Mouse (Mus musculus) neural tube, embryonic 13.5 days (tissue): ENCODE data around the gene Mbnl2. TPM values are rescaled to one million over a fixed set of nuclear protein-coding genes. Genes with fewer than 3 reads are reported as not detected.
"Not testable (repeated sequence)": the region's sequence is repeated elsewhere in the genome, so short reads cannot be mapped to it uniquely, and the experiment has no call there.

Experiments
- ATAC-seq: fragments of 200-750 bp; cut with Nextera tagmentation; 2 replicates; pipeline ENCODE4 v1.8.0; 2017; ENCODE audit warnings: low read depth, mild to moderate bottlenecking, moderate TSS enrichment, moderate library complexity
- H3K27ac ChIP-seq: fragments of 300-500 bp; sonication (generic); replicated peaks from 2 replicates; pipeline ENCODE4 v1.5.1; 2015; ENCODE audit warnings: moderate library complexity, mild to moderate bottlenecking, inconsistent platforms
- H3K27me3 ChIP-seq: fragments of 300-500 bp; sonication (generic); 2 replicates; pipeline ENCODE4 v1.6.1; 2015; ENCODE audit warnings: mild to moderate bottlenecking, inconsistent platforms
- H3K36me3 ChIP-seq: fragments of 300-500 bp; sonication (generic); 2 replicates; pipeline ENCODE4 v1.6.1; 2015; ENCODE audit warnings: mild to moderate bottlenecking, inconsistent platforms
- H3K4me1 ChIP-seq: fragments of 300-500 bp; sonication (generic); replicated peaks from 2 replicates; pipeline ENCODE4 v1.6.1; 2015; ENCODE audit warnings: inconsistent platforms
- H3K4me2 ChIP-seq: fragments of 300-500 bp; sonication (generic); 2 replicates; pipeline ENCODE4 v1.6.1; 2015; ENCODE audit warnings: inconsistent platforms, mild to moderate bottlenecking, moderate library complexity
- H3K4me3 ChIP-seq: fragments of 300-500 bp; sonication (generic); 2 replicates; pipeline ENCODE4 v1.5.1; 2015; ENCODE audit warnings: mild to moderate bottlenecking, inconsistent platforms
- H3K9ac ChIP-seq: fragments of 300-500 bp; sonication (generic); 2 replicates; pipeline ENCODE4 v1.6.1; 2015; ENCODE audit warnings: moderate library complexity, mild to moderate bottlenecking, inconsistent platforms
- H3K9me3 ChIP-seq: fragments of 300-500 bp; sonication (generic); 2 replicates; pipeline ENCODE4 v1.6.1; 2016; ENCODE audit warnings: inconsistent platforms
- WGBS: fragments of 180-500 bp; shearing (Covaris S2); methylation state at CpG from one replicate; pipeline ENCODE4 v1.1.7; 2015; 5-methylcytosine and 5-hydroxymethylcytosine counted together
- polyA plus RNA-seq: library from polyadenylated mRNA; unstranded; fragments of >200 nt; fragmentation: Nextera tagmentation; extraction: Ambion mirVana; gene quantifications from 2 replicates; pipeline ENCODE4 v1.2.1, GENCODE M21; 2015

The Mbnl2 gene
- polyA plus RNA-seq, 1 experiment from 2014 or later, result 39.4 TPM

- H3K9me3 ChIP-seq, result no peaks in the 10 kb centered on the region
- WGBS, result 69% methylated on average over 10 of the region's 10 CpGs
- ATAC-seq, result 0 out of 2 replicates have a peak, but pooled peaks have one; percentile 17
- H3K36me3 ChIP-seq, result no peaks in the 10 kb centered on the region
- peak overlapping the region; percentile 20; the same call in 1 of the 2 replicates for H3K4me2 ChIP-seq
- peaks cover 30% of the 10 kb centered on the region for H3K4me1 ChIP-seq
- no peak overlapping the region for H3K4me3 ChIP-seq
- H3K27ac ChIP-seq, result peak overlapping the region; percentile 67; the same call in 1 of the 2 replicates
- H3K27me3 ChIP-seq, result no peaks in the 10 kb centered on the region
- H3K9ac ChIP-seq, result no peak overlapping the region
Measured at GRCm38 (mm10) chr14:120355742-120356440, 80.4 kb downstream of the Mbnl2 start.

GRCm38 (mm10) chr14:120357321-120358070 lies 82.0 kb downstream of the Mbnl2 start:
- Histone ChIP-seq H3K4me3 (no peak overlapping the region), H3K27ac (no peak overlapping the region), H3K27me3 (no peaks in the 10 kb centered on the region), H3K4me2 (no peak overlapping the region), H3K9ac (no peak overlapping the region), H3K36me3 (no peaks in the 10 kb centered on the region), H3K4me1 (peaks cover 31% of the 10 kb centered on the region), H3K9me3 (no peaks in the 10 kb centered on the region)
- WGBS, result 97% methylated on average over 19 of the region's 19 CpGs
- no peak for ATAC-seq

- H3K27ac ChIP-seq, H3K9ac ChIP-seq, H3K27me3 ChIP-seq, H3K4me2 ChIP-seq, ATAC-seq, H3K36me3 ChIP-seq, H3K9me3 ChIP-seq, H3K4me3 ChIP-seq: not testable (repeated sequence)
- H3K4me1 ChIP-seq, result peaks cover 25% of the 10 kb centered on the region
- WGBS, result 96% methylated on average over 7 of the region's 8 CpGs
Measured at GRCm38 (mm10) chr14:120359608-120360007, 84.1 kb downstream of the Mbnl2 start.

GRCm38 (mm10) chr14:120361121-120361520 lies 85.7 kb downstream of the Mbnl2 start:
- Histone ChIP-seq H3K27me3 (no peaks in the 10 kb centered on the region), H3K4me3 (no peak overlapping the region), H3K4me2 (no peak overlapping the region), H3K4me1 (peaks cover 12% of the 10 kb centered on the region), H3K9ac (no peak overlapping the region), H3K9me3 (no peaks in the 10 kb centered on the region), H3K36me3 (no peaks in the 10 kb centered on the region), H3K27ac (no peak overlapping the region)
- ATAC-seq, result no peak
- WGBS, result 72% methylated on average over 6 of the region's 6 CpGs

- Histone ChIP-seq H3K4me1 (peaks cover 9% of the 10 kb centered on the region), H3K27ac (peak overlapping the region; percentile 62), H3K9ac (no peak overlapping the region), H3K36me3 (no peaks in the 10 kb centered on the region), H3K4me2 (no peak overlapping the region), H3K4me3 (no peak overlapping the region), H3K27me3 (no peaks in the 10 kb centered on the region), H3K9me3 (no peaks in the 10 kb centered on the region)
- 63% methylated on average over 8 of the region's 8 CpGs for WGBS
- 0 out of 2 replicates have a peak, but pooled peaks have one; percentile 43 for ATAC-seq
Measured at GRCm38 (mm10) chr14:120362409-120362992, 87.0 kb downstream of the Mbnl2 start.

GRCm38 (mm10) chr14:120363090-120363818 lies 87.8 kb downstream of the Mbnl2 start:
- H3K27ac ChIP-seq, result peak overlapping the region; percentile 62
- H3K27me3 ChIP-seq, result no peaks in the 10 kb centered on the region
- no peaks in the 10 kb centered on the region for H3K36me3 ChIP-seq
- no peak overlapping the region for H3K4me3 ChIP-seq
- H3K9ac ChIP-seq, result no peak overlapping the region
- peaks cover 9% of the 10 kb centered on the region for H3K4me1 ChIP-seq
- no peaks in the 10 kb centered on the region for H3K9me3 ChIP-seq
- no peak overlapping the region for H3K4me2 ChIP-seq
- WGBS, result 61% methylated on average over 8 of the region's 8 CpGs
- ATAC-seq, result peak; percentile 63

GRCm38 (mm10) chr14:120365088-120365487 lies 89.6 kb downstream of the Mbnl2 start:
- H3K9me3 ChIP-seq, result no peaks in the 10 kb centered on the region
- peaks cover 23% of the 10 kb centered on the region for H3K4me1 ChIP-seq
- no peak overlapping the region for H3K27ac ChIP-seq
- H3K27me3 ChIP-seq, result no peaks in the 10 kb centered on the region
- no peak overlapping the region for H3K4me2 ChIP-seq
- no peaks in the 10 kb centered on the region for H3K36me3 ChIP-seq
- no peak overlapping the region for H3K4me3 ChIP-seq
- no peak overlapping the region for H3K9ac ChIP-seq
- WGBS, result 97% methylated on average over 4 of the region's 4 CpGs
- ATAC-seq, result no peak

- Histone ChIP-seq H3K4me2 (no peak overlapping the region), H3K9ac (no peak overlapping the region), H3K4me3 (no peak overlapping the region), H3K9me3 (no peaks in the 10 kb centered on the region), H3K4me1 (peaks cover 31% of the 10 kb centered on the region), H3K27ac (no peak overlapping the region), H3K27me3 (no peaks in the 10 kb centered on the region), H3K36me3 (no peaks in the 10 kb centered on the region)
- WGBS, result 92% methylated on average over 8 of the region's 8 CpGs
- ATAC-seq, result no peak
Measured at GRCm38 (mm10) chr14:120366962-120367361, 91.5 kb downstream of the Mbnl2 start.

GRCm38 (mm10) chr14:120367589-120367988 lies 92.1 kb downstream of the Mbnl2 start:
- no peak overlapping the region for H3K27ac ChIP-seq
- no peak overlapping the region for H3K9ac ChIP-seq
- no peaks in the 10 kb centered on the region for H3K36me3 ChIP-seq
- H3K9me3 ChIP-seq, result no peaks in the 10 kb centered on the region
- ATAC-seq, result no peak
- H3K27me3 ChIP-seq, result no peaks in the 10 kb centered on the region
- H3K4me2 ChIP-seq, result no peak overlapping the region
- H3K4me3 ChIP-seq, result no peak overlapping the region
- peaks cover 28% of the 10 kb centered on the region for H3K4me1 ChIP-seq
- 82% methylated on average over 4 of the region's 4 CpGs for WGBS

GRCm38 (mm10) chr14:120368456-120368855 lies 93.0 kb downstream of the Mbnl2 start:
- no peak overlapping the region for H3K27ac ChIP-seq
- H3K4me1 ChIP-seq, result peaks cover 23% of the 10 kb centered on the region
- H3K27me3 ChIP-seq, result no peaks in the 10 kb centered on the region
- no peaks in the 10 kb centered on the region for H3K9me3 ChIP-seq
- H3K9ac ChIP-seq, result no peak overlapping the region
- H3K36me3 ChIP-seq, result no peaks in the 10 kb centered on the region
- WGBS, result 82% methylated on average over 5 of the region's 5 CpGs
- ATAC-seq, result no peak
- H3K4me3 ChIP-seq, result no peak overlapping the region
- H3K4me2 ChIP-seq, result no peak overlapping the region

GRCm38 (mm10) chr14:120368914-120369391 lies 93.5 kb downstream of the Mbnl2 start:
- WGBS, result 71% methylated on average over 8 of the region's 8 CpGs
- Histone ChIP-seq H3K27ac (0 out of 2 replicates have a peak overlapping the region, but pooled peaks have one; percentile 38), H3K9me3 (no peaks in the 10 kb centered on the region), H3K4me3 (no peak overlapping the region), H3K9ac (no peak overlapping the region), H3K4me1 (peaks cover 23% of the 10 kb centered on the region), H3K27me3 (no peaks in the 10 kb centered on the region), H3K4me2 (no peak overlapping the region), H3K36me3 (no peaks in the 10 kb centered on the region)
- no peak for ATAC-seq
